Mouse (Mus musculus) megakaryocyte, embryonic 14.5 days (primary cell): ENCODE data around the gene Rgs12.

Experiments
- FLI1 ChIP-seq: IDR thresholded peaks from 2 replicates; pipeline ENCODE4 v1.6.1; 2012; ENCODE audit warnings: low read length, inconsistent platforms, mixed read lengths
- GATA1 ChIP-seq: IDR thresholded peaks from 3 replicates; pipeline ENCODE4 v1.6.1; 2012; ENCODE audit warnings: mixed read lengths, low read length, inconsistent platforms, borderline replicate concordance

DNA sequence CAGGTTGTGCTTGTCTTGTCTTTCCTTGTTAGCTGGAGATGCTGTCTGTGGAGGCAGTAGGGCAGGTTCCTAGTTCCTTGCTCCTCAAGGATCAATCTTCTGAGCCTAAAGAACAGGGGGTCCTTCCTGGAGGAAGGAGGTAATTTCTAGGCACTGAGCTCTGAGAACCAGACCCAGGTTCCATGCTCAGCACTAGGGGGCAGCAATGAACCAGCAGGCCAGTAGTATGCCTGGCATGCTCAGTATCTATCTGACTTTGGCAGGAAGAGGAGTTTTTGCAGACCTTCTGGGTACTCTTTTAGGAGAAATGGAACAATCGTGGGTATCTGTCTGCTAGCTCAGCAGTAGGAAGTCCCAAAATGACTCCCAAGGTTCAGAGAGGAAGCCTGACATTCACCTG is 33.4 kb upstream of the Rgs12 start:
- no peak for TF ChIP-seq GATA1
- no peak for TF ChIP-seq FLI1
